ENCODE assay signal across 26 mouse cellular contexts in the genomic region with DNA sequence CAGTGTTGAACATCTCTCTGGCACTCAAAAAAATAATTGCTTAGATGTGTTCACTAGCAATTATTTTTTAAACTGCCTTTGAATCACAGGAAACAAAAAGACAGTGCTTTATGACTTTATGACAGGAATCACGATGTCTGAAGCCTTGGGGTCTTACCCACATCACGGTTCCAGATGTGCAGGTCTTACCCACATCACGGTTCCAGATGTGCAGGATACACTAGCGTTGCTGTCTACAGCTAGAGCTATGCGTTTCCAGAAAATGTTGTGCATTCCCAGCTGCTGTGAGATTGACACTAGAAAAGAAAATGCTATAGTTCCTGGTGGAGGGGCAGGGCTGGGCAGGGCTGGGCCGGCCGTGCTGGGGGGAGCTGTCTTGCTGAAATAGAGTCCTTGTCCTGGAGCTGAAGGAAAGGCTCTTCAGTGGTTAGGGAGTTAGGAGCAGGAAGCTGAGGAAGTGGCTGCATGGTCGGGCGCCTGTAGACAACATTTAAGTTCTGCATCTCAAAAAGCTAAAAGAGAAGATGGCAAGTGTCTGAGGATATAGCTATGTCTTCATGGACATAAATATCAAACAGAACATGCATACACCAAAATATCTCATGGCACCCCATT. TPM values are rescaled to one million over a fixed set of nuclear protein-coding genes. Genes with fewer than 3 reads are reported as not detected.
DNase-seq lines count a peak whose midpoint lies in the region; ATAC-seq lines count a peak whose summit lies in the region.
"Had no signal": no experiment of that assay in that cellular context is flagged by ENCODE, and none has a peak within 500 bp of the region (broad histone marks: within the 10 kb centered on the region; RNA-seq: fewer than 3 reads in every experiment).

No protein-coding gene starts in this region.

- no peak overlapping the region for H3K9ac ChIP-seq in embryonic facial prominence, embryonic 11.5 days (replicated peaks; ENCODE audit: low read length)
- no peak overlapping the region for H3K9ac ChIP-seq in limb, embryonic 13.5 days
- H3K9ac ChIP-seq in forebrain, embryonic 16.5 days (replicated peaks; ENCODE audit: low read depth, low read length) = no peak overlapping the region
- H3K9ac ChIP-seq: forebrain, embryonic 15.5 days; hindbrain, embryonic 13.5 days; liver, embryonic 14.5 days; lung, embryonic 14.5 days; midbrain, embryonic 12.5 days; neural tube, embryonic 12.5 days had no signal

- no peaks in the 10 kb centered on the region for H3K36me3 ChIP-seq in embryonic facial prominence, embryonic 11.5 days (replicated peaks; ENCODE audit: control insufficient read depth, insufficient read depth, low read depth, low read length)
- H3K36me3 ChIP-seq in embryonic facial prominence, embryonic 10.5 days (replicated peaks) = peaks cover 16% of the 10 kb centered on the region; the same call in 1 of the 2 replicates
- H3K36me3 ChIP-seq in limb, embryonic 13.5 days = peaks cover 4% of the 10 kb centered on the region; the same call in 1 of the 2 replicates
- H3K36me3 ChIP-seq in forebrain, embryonic 16.5 days (ENCODE audit: control insufficient read depth, insufficient read depth) = no peaks in the 10 kb centered on the region
- H3K36me3 ChIP-seq: forebrain, embryonic 15.5 days; hindbrain, embryonic 13.5 days; midbrain, embryonic 12.5 days; neural tube, embryonic 12.5 days had no signal

- no peak overlapping the region for H3K27ac ChIP-seq in embryonic facial prominence, embryonic 11.5 days (replicated peaks; ENCODE audit: low read depth, low read length)
- no peak overlapping the region for H3K27ac ChIP-seq in embryonic facial prominence, embryonic 10.5 days (replicated peaks)
- H3K27ac ChIP-seq in limb, embryonic 13.5 days = no peak overlapping the region
- H3K27ac ChIP-seq in forebrain, embryonic 16.5 days (ENCODE audit: low read length) = no peak overlapping the region
- H3K27ac ChIP-seq: forebrain, embryonic 15.5 days; hindbrain, embryonic 13.5 days; liver, embryonic 14.5 days; midbrain, embryonic 12.5 days; neural tube, embryonic 12.5 days had no signal

- H3K4me3 ChIP-seq in embryonic facial prominence, embryonic 11.5 days (ENCODE audit: low read depth, low read length) = no peak overlapping the region
- no peak overlapping the region for H3K4me3 ChIP-seq in embryonic facial prominence, embryonic 10.5 days
- H3K4me3 ChIP-seq in limb, embryonic 13.5 days = no peak overlapping the region
- H3K4me3 ChIP-seq in forebrain, embryonic 16.5 days (replicated peaks; ENCODE audit: low read length) = no peak overlapping the region
- H3K4me3 ChIP-seq: forebrain, embryonic 15.5 days; hindbrain, embryonic 13.5 days; midbrain, embryonic 12.5 days; myocyte; neural tube, embryonic 12.5 days had no signal

- H3K9me3 ChIP-seq in embryonic facial prominence, embryonic 11.5 days (replicated peaks; ENCODE audit: control insufficient read depth, low read length) = no peaks in the 10 kb centered on the region
- no peaks in the 10 kb centered on the region for H3K9me3 ChIP-seq in embryonic facial prominence, embryonic 10.5 days
- no peaks in the 10 kb centered on the region for H3K9me3 ChIP-seq in limb, embryonic 13.5 days
- no peaks in the 10 kb centered on the region for H3K9me3 ChIP-seq in forebrain, embryonic 16.5 days (ENCODE audit: control insufficient read depth, low read length)
- H3K9me3 ChIP-seq: forebrain, embryonic 15.5 days; hindbrain, embryonic 13.5 days; midbrain, embryonic 12.5 days; neural tube, embryonic 12.5 days had no signal

- 0 out of 2 replicates have a peak, but pooled peaks have one; percentile 20 for ATAC-seq in embryonic facial prominence, embryonic 11.5 days (replicated peaks; ENCODE audit: insufficient number of reproducible peaks, low FRiP score, low TSS enrichment, low read depth)
- ATAC-seq in granulocyte monocyte progenitor cell, adult 5-6 weeks (replicated peaks; ENCODE audit: poor library complexity, severe bottlenecking) = peak; percentile 30; the same call in 1 of the 2 replicates
- ATAC-seq in limb, embryonic 13.5 days (ENCODE audit: low FRiP score, low read depth) = peak; percentile 69
- no peak for ATAC-seq in CD4-positive, CD25-positive, alpha-beta regulatory T cell, adult 4 months
- no peak for ATAC-seq in forebrain, embryonic 16.5 days

- DNase-seq in embryonic facial prominence, embryonic 11.5 days (ENCODE audit: low spot score) = peak; percentile 57
- no peak for DNase-seq in embryonic facial prominence, embryonic 10.5 days (ENCODE audit: low spot score)
- DNase-seq in left cerebral cortex, postnatal 4 days = no peak
- DNase-seq: adrenal gland, postnatal 36 days; cerebellum, adult 18-20 months; cerebellum, postnatal 10 days; gastrocnemius, postnatal 10 days; heart, postnatal 36 days; kidney, adult 9 months; kidney, postnatal 10 days; liver; lung, embryonic 14.5 days; right cerebral cortex, adult 18-20 months; spleen, adult 18-20 months; thymus, postnatal 25 days had no signal

- 59% methylated on average over 9 of the region's 9 CpGs for WGBS in embryonic facial prominence, embryonic 11.5 days
- whole genome bisulfite sequencing in embryonic facial prominence, embryonic 10.5 days = 68% methylated on average over 9 of the region's 9 CpGs
- 30% methylated on average over 9 of the region's 9 CpGs for WGBS in limb, embryonic 13.5 days
- WGBS in forebrain, embryonic 16.5 days = 84% methylated on average over 9 of the region's 9 CpGs

- H3K4me1 ChIP-seq in embryonic facial prominence, embryonic 11.5 days (ENCODE audit: control insufficient read depth, insufficient read depth, low read length) = no peaks in the 10 kb centered on the region
- peaks cover 5% of the 10 kb centered on the region; the same call in 1 of the 2 replicates for H3K4me1 ChIP-seq in embryonic facial prominence, embryonic 10.5 days
- peaks cover 9% of the 10 kb centered on the region for H3K4me1 ChIP-seq in limb, embryonic 13.5 days
- no peaks in the 10 kb centered on the region for H3K4me1 ChIP-seq in forebrain, embryonic 16.5 days (replicated peaks; ENCODE audit: control insufficient read depth, insufficient read depth, low read length)
- H3K4me1 ChIP-seq: forebrain, embryonic 15.5 days; hindbrain, embryonic 13.5 days; midbrain, embryonic 12.5 days; neural tube, embryonic 12.5 days had no signal

- H3K4me2 ChIP-seq in embryonic facial prominence, embryonic 11.5 days (ENCODE audit: low read depth, low read length) = no peak overlapping the region
- no peak overlapping the region for H3K4me2 ChIP-seq in limb, embryonic 13.5 days (replicated peaks)
- no peak overlapping the region for H3K4me2 ChIP-seq in forebrain, embryonic 16.5 days (ENCODE audit: low read length)
- H3K4me2 ChIP-seq: forebrain, embryonic 15.5 days; heart, embryonic 11.5 days; hindbrain, embryonic 13.5 days; lung, embryonic 14.5 days; midbrain, embryonic 12.5 days; neural tube, embryonic 12.5 days had no signal

- intact Hi-C loops in left cerebral cortex, postnatal 4 days (cut with DNase I) = no loop called here

- H3K27me3 ChIP-seq in embryonic facial prominence, embryonic 11.5 days (ENCODE audit: control insufficient read depth, insufficient read depth, low read length) = no peaks in the 10 kb centered on the region
- H3K27me3 ChIP-seq in embryonic facial prominence, embryonic 10.5 days (replicated peaks; ENCODE audit: low read depth, poor library complexity, severe bottlenecking) = no peaks in the 10 kb centered on the region
- no peaks in the 10 kb centered on the region for H3K27me3 ChIP-seq in limb, embryonic 13.5 days
- H3K27me3 ChIP-seq in forebrain, embryonic 16.5 days (replicated peaks; ENCODE audit: control insufficient read depth, insufficient read depth, low read length) = no peaks in the 10 kb centered on the region
- H3K27me3 ChIP-seq: forebrain, embryonic 15.5 days; hindbrain, embryonic 13.5 days; midbrain, embryonic 12.5 days; neural tube, embryonic 12.5 days had no signal

RNA-seq across cellular contexts. Expression of a gene that starts 34.7 kb away (rescaled TPM):
- 64.7 and 74.5 TPM in 2 replicates for polyA plus RNA-seq in embryonic facial prominence, embryonic 11.5 days (2014; fragmentation: Nextera tagmentation; extraction: Ambion mirVana)
- polyA plus RNA-seq in embryonic facial prominence, embryonic 10.5 days (2016; fragmentation: Nextera tagmentation; extraction: Ambion mirVana) = 72.3 and 80.2 TPM in 2 replicates
- total RNA-seq in granulocyte monocyte progenitor cell, adult 5-6 weeks (2014; fragmentation: Nextera tagmentation) = 46.0 and 48.5 TPM in 2 replicates
- 113 and 143 TPM in 2 replicates for total RNA-seq in granulocyte monocyte progenitor cell, adult 5-6 weeks (2017)
- 49.0 and 50.9 TPM in 2 replicates for polyA plus RNA-seq in limb, embryonic 13.5 days (2015; fragmentation: Nextera tagmentation; extraction: Ambion mirVana)
- 10 to 100 TPM; 68.4 to 82.3 TPM for polyA plus RNA-seq in CD4-positive, CD25-positive, alpha-beta regulatory T cell, adult 4 months (2017; shearing (Covaris generic))
- 10 to 100 TPM in 1 of 2 experiments, 1 to 10 TPM in 1; 9.5 to 10.7 TPM for total RNA-seq in left cerebral cortex, postnatal 4 days (2021)
- 8.9 and 11.3 TPM in 2 replicates for polyA plus RNA-seq in forebrain, embryonic 16.5 days (2015; fragmentation: Nextera tagmentation; extraction: Ambion mirVana)

RNA-seq across cellular contexts. Expression of a gene that starts 54.2 kb away (rescaled TPM):
- polyA plus RNA-seq in embryonic facial prominence, embryonic 11.5 days (2014; fragmentation: Nextera tagmentation; extraction: Ambion mirVana) = 280 and 283 TPM in 2 replicates
- 221 and 223 TPM in 2 replicates for polyA plus RNA-seq in embryonic facial prominence, embryonic 10.5 days (2016; fragmentation: Nextera tagmentation; extraction: Ambion mirVana)
- 116 and 121 TPM in 2 replicates for total RNA-seq in granulocyte monocyte progenitor cell, adult 5-6 weeks (2014; fragmentation: Nextera tagmentation)
- total RNA-seq in granulocyte monocyte progenitor cell, adult 5-6 weeks (2017) = 155 and 171 TPM in 2 replicates
- polyA plus RNA-seq in limb, embryonic 13.5 days (2015; fragmentation: Nextera tagmentation; extraction: Ambion mirVana) = 174 and 185 TPM in 2 replicates
- 10 to 100 TPM; 33.6 to 39.3 TPM for polyA plus RNA-seq in CD4-positive, CD25-positive, alpha-beta regulatory T cell, adult 4 months (2017; shearing (Covaris generic))
- total RNA-seq in left cerebral cortex, postnatal 4 days (2021) = 100 to 1,000 TPM; 131 to 137 TPM
- 188 and 201 TPM in 2 replicates for polyA plus RNA-seq in forebrain, embryonic 16.5 days (2015; fragmentation: Nextera tagmentation; extraction: Ambion mirVana)

Comparison
In these comparisons a context has a peak if more than half of its experiments do, and no peak if none do; other contexts are left out.
1. ATAC-seq: peak in embryonic facial prominence, embryonic 11.5 days (single experiment), granulocyte monocyte progenitor cell, adult 5-6 weeks (single experiment) and limb, embryonic 13.5 days (single experiment); none in CD4-positive, CD25-positive, alpha-beta regulatory T cell, adult 4 months (single experiment) and forebrain, embryonic 16.5 days (single experiment).